Mouse (Mus musculus): ENCODE measurements around the gene Gpr139.

DNA sequence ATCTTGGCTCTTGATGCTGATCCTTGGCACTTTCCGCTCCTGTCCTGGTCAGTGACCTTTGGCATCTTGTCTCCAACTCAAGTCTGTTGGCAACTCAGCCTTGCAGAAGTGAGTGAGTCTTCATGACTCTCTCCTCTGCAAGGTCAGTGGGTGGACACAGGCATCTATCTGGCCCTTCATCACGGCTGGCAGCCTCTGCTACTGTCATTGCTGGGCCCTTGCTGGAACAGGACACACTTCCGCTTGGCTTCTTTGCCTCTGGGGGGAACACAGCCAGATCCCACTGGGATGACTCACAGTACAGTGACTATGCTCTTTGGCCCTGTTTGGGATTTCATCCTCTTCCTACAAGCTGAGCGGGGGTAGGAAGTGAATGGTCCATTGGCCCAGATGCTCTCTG, 78.5 kb downstream of the Gpr139 start:
- TF ChIP-seq CTCF (conservative IDR thresholded peaks at IDR 0.05 in 1 of 2, IDR thresholded peaks at IDR 0.05 in 1 of 2; ENCODE audit: low read depth in 2 of 2, low read length in 2 of 2) (no peak), POLR2A (IDR thresholded peaks at IDR 0.05; ENCODE audit: low read depth, low read length) (no peak), BHLHE40 (IDR thresholded peaks at IDR 0.05; ENCODE audit: low read depth, low read length) (no peak), CHD2 (IDR thresholded peaks at IDR 0.05; ENCODE audit: low read length) (no peak), ZMIZ1 (IDR thresholded peaks at IDR 0.05; ENCODE audit: low read depth, low read length) (no peak)
